Mouse (Mus musculus): Measurements from ENCODE around the gene Has3. TPM values are rescaled to one million over a fixed set of nuclear protein-coding genes. Genes with fewer than 3 reads are reported as not detected.

Has3 gene
- polyA plus RNA-seq, 1 experiment from 2014 or later = 1.8 TPM

DNA sequence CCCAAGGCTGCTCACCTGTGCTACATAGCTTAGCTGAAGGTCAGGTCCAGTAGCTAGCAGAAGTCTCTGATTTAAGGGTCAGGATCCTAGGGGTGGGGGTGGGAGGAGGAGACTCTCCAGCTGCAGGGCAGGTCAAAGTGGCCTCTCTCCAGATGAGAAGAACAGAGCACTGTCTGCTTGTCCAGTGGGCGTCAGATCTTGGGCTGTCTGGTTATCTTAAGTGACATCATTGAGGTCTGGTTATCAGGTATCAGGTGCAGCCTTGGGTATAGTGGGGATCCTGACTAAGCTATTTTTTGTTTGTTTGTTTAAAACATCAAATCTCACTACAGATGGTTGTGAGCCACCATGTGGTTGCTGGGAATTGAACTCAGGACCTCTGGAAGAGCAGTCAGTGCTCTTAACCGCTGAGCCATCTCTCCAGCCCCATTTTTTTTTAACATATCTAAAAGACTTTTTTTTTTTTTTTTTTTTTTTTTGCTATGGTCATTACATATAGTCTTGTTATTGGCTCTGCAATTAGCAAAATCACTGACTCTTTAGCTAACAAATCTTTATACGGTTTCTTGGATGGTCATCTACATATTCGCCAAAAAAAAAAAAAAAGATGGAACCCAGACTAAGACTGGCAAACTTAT lies 63.6 kb downstream of the Has3 start:
- H3K27ac ChIP-seq (ENCODE audit: low read depth, low read length) = no peak overlapping the region
- no peaks in the 10 kb centered on the region for H3K9me3 ChIP-seq (replicated peaks; ENCODE audit: control insufficient read depth, low read length)
- 85% methylated on average over 4 of the region's 4 CpGs for WGBS

More for the DNA sequence above, 63.6 kb downstream of the Has3 start:
- H3K27me3 ChIP-seq (replicated peaks; ENCODE audit: control insufficient read depth, insufficient read depth, low read length) = peaks cover 18% of the 10 kb centered on the region
- H3K4me3 ChIP-seq (ENCODE audit: low read depth, low read length) = no peak overlapping the region
- H3K4me1 ChIP-seq (ENCODE audit: control insufficient read depth, insufficient read depth, low read length) = peaks cover 15% of the 10 kb centered on the region
- DNase-seq (ENCODE audit: low spot score) = no peak
- no peak for ATAC-seq
- H3K9ac ChIP-seq (ENCODE audit: low read length) = no peak overlapping the region
- H3K4me2 ChIP-seq (ENCODE audit: low read length) = no peak overlapping the region
- H3K36me3 ChIP-seq (ENCODE audit: control insufficient read depth, insufficient read depth, low read length) = no peaks in the 10 kb centered on the region

Other genes with a start within 250 kb of the Has3 start
- gene Tango6, start 187.2 kb upstream of the Has3 start, polyA plus RNA-seq (2014; fragmentation: Nextera tagmentation; extraction: Ambion mirVana) = 2.4 and 4.4 TPM in 2 replicates
- 52.7 and 55.2 TPM in 2 replicates for gene Utp4, start 23.4 kb downstream of the Has3 start, polyA plus RNA-seq (2014; fragmentation: Nextera tagmentation; extraction: Ambion mirVana)
- gene Sntb2, start 65.5 kb downstream of the Has3 start, polyA plus RNA-seq (2014; fragmentation: Nextera tagmentation; extraction: Ambion mirVana) = 2.3 and 2.9 TPM in 2 replicates
- 131 and 153 TPM in 2 replicates for gene Vps4a, start 161.0 kb downstream of the Has3 start, polyA plus RNA-seq (2014; fragmentation: Nextera tagmentation; extraction: Ambion mirVana)
- gene Pdf, start 178.4 kb downstream of the Has3 start, polyA plus RNA-seq (2014; fragmentation: Nextera tagmentation; extraction: Ambion mirVana) = 21.7 and 26.8 TPM in 2 replicates
- gene Cog8, start 186.4 kb downstream of the Has3 start, polyA plus RNA-seq (2014; fragmentation: Nextera tagmentation; extraction: Ambion mirVana) = 34.2 and 41.4 TPM in 2 replicates
- gene Nip7, start 186.6 kb downstream of the Has3 start, polyA plus RNA-seq (2014; fragmentation: Nextera tagmentation; extraction: Ambion mirVana) = 97.0 and 106 TPM in 2 replicates
- gene Tmed6, start 195.4 kb downstream of the Has3 start, polyA plus RNA-seq (2014; fragmentation: Nextera tagmentation; extraction: Ambion mirVana) = not detected in 2 replicates
- gene Terf2, start 226.3 kb downstream of the Has3 start, polyA plus RNA-seq (2014; fragmentation: Nextera tagmentation; extraction: Ambion mirVana) = 19.2 and 19.9 TPM in 2 replicates